Mouse (Mus musculus) hindbrain, embryonic 13.5 days (tissue): ENCODE measurements around the gene Alg14. TPM values are rescaled to one million over a fixed set of nuclear protein-coding genes. Genes with fewer than 3 reads are reported as not detected.
A peak's percentile ranks its signal among the peaks of the same experiment; 100 is the strongest.

ENCODE experiments used
- ATAC-seq: fragments of 200-750 bp; cut with Nextera tagmentation; 2 replicates; pipeline ENCODE4 v1.8.0; 2017; ENCODE audit warnings: moderate TSS enrichment; ENCODE audit not compliant: low FRiP score
- H3K27ac ChIP-seq: fragments of 300-500 bp; sonication (generic); 2 replicates; pipeline ENCODE4 v1.5.1; 2015; ENCODE audit warnings: inconsistent platforms, mild to moderate bottlenecking, moderate library complexity
- H3K27me3 ChIP-seq: fragments of 300-500 bp; sonication (generic); 2 replicates; pipeline ENCODE4 v1.6.1; 2015; ENCODE audit warnings: mild to moderate bottlenecking, inconsistent platforms
- H3K36me3 ChIP-seq: fragments of 300-500 bp; sonication (generic); 2 replicates; pipeline ENCODE4 v1.6.1; 2015; ENCODE audit warnings: mild to moderate bottlenecking, inconsistent platforms
- H3K4me1 ChIP-seq: fragments of 300-500 bp; sonication (generic); replicated peaks from 2 replicates; pipeline ENCODE4 v1.6.1; 2015; ENCODE audit warnings: inconsistent platforms
- H3K4me2 ChIP-seq: fragments of 300-500 bp; sonication (generic); 2 replicates; pipeline ENCODE4 v1.6.1; 2015; ENCODE audit warnings: inconsistent platforms, mild to moderate bottlenecking, moderate library complexity
- H3K4me3 ChIP-seq: fragments of 300-500 bp; sonication (generic); 2 replicates; pipeline ENCODE4 v1.5.1; 2015; ENCODE audit warnings: mild to moderate bottlenecking, inconsistent platforms
- H3K9ac ChIP-seq: fragments of 300-500 bp; sonication (generic); 2 replicates; pipeline ENCODE4 v1.6.1; 2015; ENCODE audit warnings: mild to moderate bottlenecking, inconsistent platforms
- H3K9me3 ChIP-seq: fragments of 300-500 bp; sonication (generic); 2 replicates; pipeline ENCODE4 v1.6.1; 2016; ENCODE audit warnings: inconsistent platforms
- WGBS: fragments of 180-500 bp; shearing (Covaris S2); methylation state at CpG from one replicate; pipeline ENCODE4 v1.1.7; 2015; 5-methylcytosine and 5-hydroxymethylcytosine counted together
- polyA plus RNA-seq: library from polyadenylated mRNA; unstranded; fragments of >200 nt; fragmentation: Nextera tagmentation; extraction: Ambion mirVana; gene quantifications from 2 replicates; pipeline ENCODE4 v1.2.1, GENCODE M21; 2015

Alg14 gene
- polyA plus RNA-seq, 1 experiment from 2014 or later = 39.7 TPM

GRCm38 (mm10) chr3:121378708-121379612, 87.4 kb downstream of the Alg14 start:
- H3K36me3 ChIP-seq = no peaks in the 10 kb centered on the region
- H3K9me3 ChIP-seq = no peaks in the 10 kb centered on the region
- no peak overlapping the region for H3K4me3 ChIP-seq
- H3K27me3 ChIP-seq = no peaks in the 10 kb centered on the region
- no peak overlapping the region for H3K9ac ChIP-seq
- H3K4me1 ChIP-seq = no peaks in the 10 kb centered on the region
- no peak for ATAC-seq
- no peak overlapping the region for H3K27ac ChIP-seq
- 45% methylated on average over 15 of the region's 15 CpGs for WGBS
- H3K4me2 ChIP-seq = no peak overlapping the region

- H3K4me1 ChIP-seq = no peaks in the 10 kb centered on the region
- no peak for ATAC-seq
- 83% methylated on average over 5 of the region's 5 CpGs for WGBS
Measured at GRCm38 (mm10) chr3:121379699-121380098, 88.1 kb downstream of the Alg14 start.

GRCm38 (mm10) chr3:121387471-121388009, 96.0 kb downstream of the Alg14 start:
- Histone ChIP-seq H3K27ac (no peak overlapping the region), H3K4me2 (no peak overlapping the region), H3K27me3 (no peaks in the 10 kb centered on the region), H3K4me1 (peaks cover 14% of the 10 kb centered on the region), H3K4me3 (no peak overlapping the region), H3K9ac (no peak overlapping the region), H3K9me3 (no peaks in the 10 kb centered on the region), H3K36me3 (no peaks in the 10 kb centered on the region)
- no peak for ATAC-seq
- WGBS = 76% methylated on average over 3 of the region's 3 CpGs

More at GRCm38 (mm10) chr3:121379699-121380098, 88.1 kb downstream of the Alg14 start:
- H3K27ac ChIP-seq = no peak overlapping the region
- no peak overlapping the region for H3K9ac ChIP-seq
- no peaks in the 10 kb centered on the region for H3K9me3 ChIP-seq
- no peaks in the 10 kb centered on the region for H3K36me3 ChIP-seq
- no peaks in the 10 kb centered on the region for H3K27me3 ChIP-seq
- H3K4me3 ChIP-seq = no peak overlapping the region
- no peak overlapping the region for H3K4me2 ChIP-seq

GRCm38 (mm10) chr3:121389366-121389765, 97.8 kb downstream of the Alg14 start:
- Histone ChIP-seq H3K4me3 (no peak overlapping the region), H3K4me2 (no peak overlapping the region), H3K27ac (0 out of 2 replicates have a peak overlapping the region, but pooled peaks have one; percentile 55), H3K9me3 (no peaks in the 10 kb centered on the region), H3K27me3 (no peaks in the 10 kb centered on the region), H3K9ac (no peak overlapping the region), H3K4me1 (peaks cover 14% of the 10 kb centered on the region), H3K36me3 (no peaks in the 10 kb centered on the region)
- WGBS = 59% methylated on average over 8 of the region's 8 CpGs
- ATAC-seq = no peak

- H3K4me3 ChIP-seq = peak overlapping the region; percentile 16
- WGBS = 13% methylated on average over 17 of the region's 17 CpGs
Measured at GRCm38 (mm10) chr3:121389860-121390530, 98.4 kb downstream of the Alg14 start.

GRCm38 (mm10) chr3:121390724-121391123, 99.2 kb downstream of the Alg14 start:
- Histone ChIP-seq H3K4me1 (peaks cover 15% of the 10 kb centered on the region), H3K4me2 (peak overlapping the region; percentile 48; the same call in 1 of the 2 replicates), H3K27ac (peak overlapping the region; percentile 55), H3K9ac (no peak overlapping the region), H3K4me3 (no peak overlapping the region), H3K27me3 (no peaks in the 10 kb centered on the region), H3K36me3 (no peaks in the 10 kb centered on the region), H3K9me3 (no peaks in the 10 kb centered on the region)
- peak; percentile 61 for ATAC-seq
- WGBS = 37% methylated on average over 7 of the region's 7 CpGs

More at GRCm38 (mm10) chr3:121389860-121390530, 98.4 kb downstream of the Alg14 start:
- Histone ChIP-seq H3K36me3 (no peaks in the 10 kb centered on the region), H3K27ac (peak overlapping the region; percentile 55), H3K4me1 (peaks cover 14% of the 10 kb centered on the region), H3K27me3 (no peaks in the 10 kb centered on the region), H3K9ac (0 out of 2 replicates have a peak overlapping the region, but pooled peaks have one; percentile 49), H3K9me3 (no peaks in the 10 kb centered on the region), H3K4me2 (peak overlapping the region; percentile 48)
- ATAC-seq = peak; percentile 82

GRCm38 (mm10) chr3:121395588-121396295, 104.2 kb downstream of the Alg14 start:
- Histone ChIP-seq H3K27ac (no peak overlapping the region), H3K9ac (no peak overlapping the region), H3K27me3 (no peaks in the 10 kb centered on the region), H3K4me1 (peaks cover 7% of the 10 kb centered on the region), H3K9me3 (no peaks in the 10 kb centered on the region), H3K4me3 (no peak overlapping the region), H3K36me3 (no peaks in the 10 kb centered on the region), H3K4me2 (no peak overlapping the region)
- no peak for ATAC-seq
- WGBS = 76% methylated on average over 16 of the region's 16 CpGs

DNA sequence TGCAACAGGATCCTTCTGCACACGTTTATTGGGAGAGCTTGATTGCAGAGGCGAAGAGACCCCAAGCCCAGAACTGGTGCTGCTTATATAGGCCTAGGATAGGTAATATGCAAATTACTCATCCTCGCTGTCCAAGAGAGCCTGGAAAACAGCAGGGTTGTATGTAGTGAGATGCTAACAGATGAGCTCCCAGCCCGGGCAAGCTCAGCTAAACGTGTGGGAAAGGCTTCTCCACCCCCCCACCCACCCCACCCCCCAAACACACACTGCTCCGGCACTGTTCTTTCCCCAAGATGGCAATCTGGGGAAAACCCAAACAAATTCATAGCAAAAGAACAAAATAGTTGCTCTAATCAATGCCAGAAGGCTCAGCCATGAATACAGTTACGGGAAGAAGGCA, 105.0 kb downstream of the Alg14 start:
- no peaks in the 10 kb centered on the region for H3K9me3 ChIP-seq
- H3K27ac ChIP-seq = no peak overlapping the region
- H3K27me3 ChIP-seq = no peaks in the 10 kb centered on the region
- no peaks in the 10 kb centered on the region for H3K36me3 ChIP-seq
- H3K9ac ChIP-seq = no peak overlapping the region
- H3K4me1 ChIP-seq = 0 out of 2 replicates have a peak, but pooled peaks cover 4% of the 10 kb centered on the region
- ATAC-seq = no peak
- H3K4me2 ChIP-seq = no peak overlapping the region
- H3K4me3 ChIP-seq = no peak overlapping the region
- WGBS = 79% methylated on average over 7 of the region's 7 CpGs

GRCm38 (mm10) chr3:121397007-121397406, 105.4 kb downstream of the Alg14 start:
- H3K36me3 ChIP-seq = no peaks in the 10 kb centered on the region
- H3K9me3 ChIP-seq = no peaks in the 10 kb centered on the region
- H3K4me3 ChIP-seq = no peak overlapping the region
- H3K4me2 ChIP-seq = no peak overlapping the region
- no peak overlapping the region for H3K27ac ChIP-seq
- no peak for ATAC-seq
- H3K4me1 ChIP-seq = 0 out of 2 replicates have a peak, but pooled peaks cover 4% of the 10 kb centered on the region
- H3K27me3 ChIP-seq = no peaks in the 10 kb centered on the region
- no peak overlapping the region for H3K9ac ChIP-seq
- 84% methylated on average over 6 of the region's 6 CpGs for WGBS

DNA sequence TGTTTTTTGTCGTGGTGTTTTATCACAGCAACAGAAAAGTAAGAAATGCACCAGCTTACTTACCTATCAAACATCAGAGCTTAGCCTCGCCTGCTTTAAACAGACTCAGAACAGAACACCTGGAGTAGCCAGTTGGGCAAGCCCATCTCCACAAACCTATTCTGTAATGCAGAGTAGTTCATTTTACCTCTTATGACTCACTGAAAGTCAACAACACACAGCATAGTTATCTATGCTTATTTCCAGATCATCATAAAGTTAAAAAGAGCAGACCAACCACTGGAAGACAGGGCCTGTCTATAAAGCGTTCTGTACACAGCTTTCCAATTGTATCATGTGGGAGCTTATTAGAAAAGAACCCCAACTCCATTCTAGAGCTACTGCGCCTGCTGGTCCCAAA, 109.8 kb downstream of the Alg14 start:
- WGBS = 85% methylated on average over 4 of the region's 4 CpGs
- Histone ChIP-seq H3K27me3 (no peaks in the 10 kb centered on the region), H3K27ac (no peak overlapping the region), H3K4me1 (no peaks in the 10 kb centered on the region), H3K9ac (no peak overlapping the region), H3K4me2 (no peak overlapping the region), H3K9me3 (no peaks in the 10 kb centered on the region), H3K4me3 (no peak overlapping the region), H3K36me3 (no peaks in the 10 kb centered on the region)
- ATAC-seq = no peak

GRCm38 (mm10) chr3:121402096-121402495, 110.5 kb downstream of the Alg14 start:
- Histone ChIP-seq H3K4me3 (no peak overlapping the region), H3K9ac (no peak overlapping the region), H3K36me3 (no peaks in the 10 kb centered on the region), H3K27me3 (no peaks in the 10 kb centered on the region), H3K9me3 (no peaks in the 10 kb centered on the region), H3K4me1 (no peaks in the 10 kb centered on the region), H3K4me2 (no peak overlapping the region), H3K27ac (no peak overlapping the region)
- WGBS = 90% methylated on average over 6 of the region's 6 CpGs
- ATAC-seq = no peak

DNA sequence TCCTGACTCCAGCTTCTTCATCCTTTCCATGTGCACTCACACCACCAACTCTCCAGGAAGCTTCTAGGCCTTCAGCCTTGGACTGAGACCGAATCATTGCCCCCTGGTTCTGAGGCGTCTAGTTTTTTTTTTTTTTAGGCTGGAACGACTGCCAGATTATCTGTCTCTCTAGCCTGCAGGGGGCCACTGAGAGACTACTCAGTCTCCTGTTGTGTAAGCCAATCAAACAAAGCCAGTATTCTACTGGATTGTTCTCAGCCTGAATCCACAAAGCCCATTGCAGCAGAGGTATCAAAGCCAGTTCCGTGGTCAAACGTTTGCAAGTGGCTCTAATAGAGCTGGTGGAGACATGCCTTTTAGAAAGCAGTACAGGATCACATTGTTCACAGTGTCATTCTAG, 111.9 kb downstream of the Alg14 start:
- Histone ChIP-seq H3K4me3 (no peak overlapping the region), H3K9me3 (no peaks in the 10 kb centered on the region), H3K27me3 (no peaks in the 10 kb centered on the region), H3K36me3 (no peaks in the 10 kb centered on the region), H3K9ac (no peak overlapping the region), H3K27ac (no peak overlapping the region), H3K4me1 (no peaks in the 10 kb centered on the region), H3K4me2 (no peak overlapping the region)
- 20% methylated on average over 5 of the region's 5 CpGs for WGBS
- no peak for ATAC-seq
